Mouse (Mus musculus) lung, embryonic 15.5 days (tissue): Measurements from ENCODE around the gene 4930558C23Rik. TPM values are rescaled to one million over a fixed set of nuclear protein-coding genes. Genes with fewer than 3 reads are reported as not detected.
A peak's percentile ranks its signal among the peaks of the same experiment; 100 is the strongest.
"Not testable (repeated sequence)": the region's sequence is repeated elsewhere in the genome, so short reads cannot be mapped to it uniquely, and the experiment has no call there.

ENCODE experiments used
- ATAC-seq: fragments of 200-750 bp; cut with Nextera tagmentation; 2 replicates; pipeline ENCODE4 v1.8.0; 2017; ENCODE audit warnings: moderate number of reproducible peaks, borderline replicate concordance; ENCODE audit not compliant: low FRiP score, low TSS enrichment; ENCODE audit errors: extremely low read depth
- H3K27ac ChIP-seq: fragments of 300-500 bp; sonication (generic); 2 replicates; pipeline ENCODE4 v1.5.1; 2015; ENCODE audit warnings: moderate library complexity, mild to moderate bottlenecking, inconsistent platforms
- H3K27me3 ChIP-seq: fragments of 300-500 bp; sonication (generic); 2 replicates; pipeline ENCODE4 v1.6.1; 2015; ENCODE audit warnings: inconsistent platforms
- H3K36me3 ChIP-seq: fragments of 300-500 bp; sonication (generic); 2 replicates; pipeline ENCODE4 v1.6.1; 2015; ENCODE audit warnings: inconsistent platforms
- H3K4me1 ChIP-seq: fragments of 300-500 bp; sonication (generic); 2 replicates; pipeline ENCODE4 v1.6.1; 2015; ENCODE audit warnings: inconsistent platforms
- H3K4me2 ChIP-seq: fragments of 300-500 bp; sonication (generic); 2 replicates; pipeline ENCODE4 v1.6.1; 2015; ENCODE audit warnings: inconsistent platforms, mild to moderate bottlenecking, moderate library complexity
- H3K4me3 ChIP-seq: fragments of 300-500 bp; sonication (generic); 2 replicates; pipeline ENCODE4 v1.5.1; 2015; ENCODE audit warnings: mild to moderate bottlenecking, inconsistent platforms
- H3K9ac ChIP-seq: fragments of 300-500 bp; sonication (generic); 2 replicates; pipeline ENCODE4 v1.6.1; 2015; ENCODE audit warnings: inconsistent platforms
- H3K9me3 ChIP-seq: fragments of 300-500 bp; sonication (generic); 2 replicates; pipeline ENCODE4 v1.6.1; 2016; ENCODE audit warnings: inconsistent platforms
- WGBS: fragments of 180-500 bp; shearing (Covaris S2); methylation state at CpG from one replicate; pipeline ENCODE4 v1.1.7; 2015; 5-methylcytosine and 5-hydroxymethylcytosine counted together
- polyA plus RNA-seq: library from polyadenylated mRNA; unstranded; fragments of >200 nt; fragmentation: Nextera tagmentation; extraction: Ambion mirVana; gene quantifications from 2 replicates; pipeline ENCODE4 v1.2.1, GENCODE M21; 2015

Gene 4930558C23Rik
- polyA plus RNA-seq, 1 experiment from 2014 or later: not detected

DNA sequence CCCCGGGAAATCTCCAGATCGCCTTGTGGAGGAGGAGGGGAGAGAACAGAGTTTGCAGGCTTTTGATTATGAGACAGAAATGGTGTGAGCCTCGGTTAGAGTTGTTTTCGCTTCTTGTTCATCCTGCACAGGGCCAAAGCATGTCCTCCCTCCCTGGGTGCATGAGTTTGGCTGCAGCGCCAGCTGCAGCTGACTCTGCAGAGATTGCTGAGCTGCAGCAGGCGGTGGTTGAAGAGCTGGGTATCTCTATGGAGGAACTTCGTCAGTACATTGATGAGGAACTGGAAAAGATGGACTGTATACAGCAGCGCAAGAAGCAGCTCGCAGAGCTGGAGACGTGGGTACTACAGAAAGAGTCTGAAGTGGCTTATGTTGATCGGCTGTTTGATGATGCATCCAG, 25.8 kb upstream of the 4930558C23Rik start:
- H3K4me3 ChIP-seq, H3K4me1 ChIP-seq, H3K27ac ChIP-seq, ATAC-seq, H3K9ac ChIP-seq, H3K4me2 ChIP-seq, H3K36me3 ChIP-seq, H3K9me3 ChIP-seq, H3K27me3 ChIP-seq: not testable (repeated sequence)
- 68% methylated on average over 4 of the region's 11 CpGs for WGBS

DNA sequence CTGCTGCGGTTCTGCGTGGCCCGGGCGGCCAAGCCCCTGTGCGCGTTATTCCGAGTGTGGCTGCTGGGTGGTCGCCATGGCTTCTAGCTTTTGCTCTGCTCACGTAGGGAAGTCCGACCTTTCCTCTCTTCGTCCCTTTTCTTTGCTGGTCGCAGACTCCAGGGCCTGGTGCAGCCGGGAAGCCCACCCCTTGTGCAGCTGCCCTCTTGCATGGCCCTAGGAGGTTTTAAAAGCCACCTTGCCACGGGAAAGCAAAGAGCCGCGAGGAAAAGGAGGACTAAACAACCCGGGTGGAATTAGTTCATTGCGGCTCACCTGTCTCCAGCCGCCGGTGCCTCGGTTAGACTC, 25.2 kb upstream of the 4930558C23Rik start:
- ATAC-seq, H3K9me3 ChIP-seq, H3K27ac ChIP-seq, H3K36me3 ChIP-seq, H3K9ac ChIP-seq, H3K4me1 ChIP-seq, H3K27me3 ChIP-seq: not testable (repeated sequence)
- Histone ChIP-seq H3K4me3 (peak overlapping the region; percentile 32), H3K4me2 (peak overlapping the region; percentile 61)
- whole genome bisulfite sequencing: 8% methylated on average over 15 of the region's 21 CpGs

DNA sequence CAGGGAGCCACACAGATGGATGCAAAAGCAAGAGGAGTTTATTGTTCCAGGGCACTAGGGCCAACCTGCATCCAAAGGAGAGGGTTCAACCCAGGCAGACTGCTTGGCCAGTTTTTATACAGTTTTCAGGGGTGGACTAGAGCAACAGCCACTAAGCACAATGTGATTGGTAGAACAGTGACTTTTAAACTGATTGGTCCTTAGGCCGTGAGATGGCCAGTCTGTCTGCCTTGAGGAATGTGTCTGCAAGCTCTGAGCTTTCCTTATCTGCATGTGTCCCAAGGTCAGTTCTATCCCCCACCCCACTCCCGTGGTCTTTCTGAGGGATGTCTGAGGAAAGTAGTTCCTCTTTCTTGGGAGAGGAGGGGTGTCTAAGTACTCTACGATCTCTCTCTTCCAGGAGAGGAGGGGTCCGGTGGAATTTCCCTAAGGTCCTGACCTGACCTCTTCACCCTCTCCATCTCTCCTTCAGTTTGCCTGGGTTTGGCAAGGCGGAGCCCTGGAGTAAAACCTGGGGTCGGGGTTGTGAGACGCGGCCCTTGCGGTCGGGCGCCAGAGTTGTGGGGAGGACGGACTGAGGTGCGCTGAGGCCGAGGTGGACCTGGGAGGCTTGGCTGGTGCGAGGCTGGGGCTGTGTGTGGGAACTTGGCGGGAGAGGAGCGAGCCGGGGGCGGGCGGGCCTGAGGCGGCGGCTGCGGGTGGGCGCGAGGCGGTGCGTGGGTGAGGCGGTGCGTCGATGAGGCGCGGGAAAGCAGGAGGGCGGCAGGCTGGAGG, 24.7 kb upstream of the 4930558C23Rik start:
- WGBS: 22% methylated on average over 14 of the region's 33 CpGs
- H3K27me3 ChIP-seq, H3K9me3 ChIP-seq, H3K36me3 ChIP-seq, H3K27ac ChIP-seq, H3K9ac ChIP-seq, H3K4me1 ChIP-seq: not testable (repeated sequence)
- Histone ChIP-seq H3K4me2 (peak overlapping the region; percentile 61), H3K4me3 (peak overlapping the region; percentile 32)
- peak; percentile 84 for ATAC-seq

DNA sequence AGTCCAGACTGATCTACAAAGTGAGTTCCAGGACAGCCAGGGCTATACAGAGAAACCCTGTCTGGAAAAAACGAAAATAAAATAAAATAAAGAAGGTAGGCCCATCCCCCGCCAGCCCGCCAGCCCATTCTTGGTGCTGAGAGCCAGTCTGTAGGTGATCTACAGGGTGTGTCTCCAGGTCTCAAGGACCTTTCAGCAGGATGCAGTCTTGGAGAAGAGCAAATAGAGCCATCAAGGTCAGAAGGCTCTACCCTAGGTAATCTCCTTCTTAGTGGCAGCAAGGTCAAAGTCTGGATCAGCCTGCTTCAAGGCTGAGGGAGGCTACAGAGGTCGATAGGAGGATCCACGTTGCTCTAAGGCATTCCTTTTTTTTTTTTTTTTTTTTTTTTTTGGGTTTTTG, 23.8 kb upstream of the 4930558C23Rik start:
- not testable (repeated sequence) for H3K9me3 ChIP-seq, H3K9ac ChIP-seq, H3K36me3 ChIP-seq, ATAC-seq, H3K4me2 ChIP-seq, H3K27ac ChIP-seq, H3K4me3 ChIP-seq, H3K27me3 ChIP-seq, H3K4me1 ChIP-seq
- WGBS: 86% methylated on average over 5 of the region's 5 CpGs

DNA sequence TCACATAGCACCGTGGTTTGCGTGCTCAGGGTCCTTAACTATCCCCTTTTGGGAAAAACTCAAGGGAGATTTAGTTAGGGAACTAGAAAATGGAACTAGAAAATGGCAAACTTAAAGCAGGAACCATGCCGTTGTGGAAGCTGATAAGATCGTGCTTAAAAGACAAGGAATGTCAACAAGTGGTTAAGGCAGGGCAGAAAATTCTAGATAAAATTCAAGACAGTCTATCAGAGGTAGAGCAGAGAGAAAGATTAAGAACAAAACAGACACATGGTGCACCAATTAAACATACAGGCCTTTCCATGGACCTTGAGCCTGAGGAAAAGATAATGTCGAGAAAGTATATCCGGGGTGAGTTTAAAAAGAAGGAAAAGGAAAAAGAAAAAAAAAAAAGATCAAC, 15.2 kb upstream of the 4930558C23Rik start:
- no peak for ATAC-seq
- no peak overlapping the region for H3K4me2 ChIP-seq
- H3K9ac ChIP-seq: no peak overlapping the region
- no peaks in the 10 kb centered on the region for H3K4me1 ChIP-seq
- H3K27me3 ChIP-seq: no peaks in the 10 kb centered on the region
- H3K36me3 ChIP-seq: no peaks in the 10 kb centered on the region
- no peak overlapping the region for H3K27ac ChIP-seq
- H3K4me3 ChIP-seq: no peak overlapping the region
- peaks cover 5% of the 10 kb centered on the region; the same call in 1 of the 2 replicates for H3K9me3 ChIP-seq
- WGBS: 88% methylated on average over 6 of the region's 6 CpGs

DNA sequence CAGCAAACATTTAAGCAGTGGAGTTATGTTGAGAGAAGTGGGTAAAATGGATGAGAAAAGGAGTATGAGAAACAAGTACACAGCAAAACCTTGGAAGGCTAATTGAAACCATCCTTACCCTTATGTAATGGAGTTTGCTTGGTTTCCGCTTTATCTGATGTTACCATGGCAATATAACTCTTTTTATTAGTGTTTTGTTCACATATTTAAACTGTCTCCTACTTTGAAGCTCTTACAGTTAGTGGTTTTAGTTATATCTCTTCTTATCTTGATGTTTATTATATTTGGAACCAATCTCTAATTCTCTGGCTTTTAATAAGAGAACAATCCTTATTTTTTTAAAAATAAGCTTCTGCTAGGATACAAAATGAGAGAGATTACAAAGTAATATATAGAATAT, 9.6 kb upstream of the 4930558C23Rik start:
- Histone ChIP-seq H3K36me3 (no peaks in the 10 kb centered on the region), H3K9ac (no peak overlapping the region), H3K4me3 (no peak overlapping the region), H3K27ac (no peak overlapping the region), H3K9me3 (no peaks in the 10 kb centered on the region), H3K4me2 (no peak overlapping the region), H3K27me3 (no peaks in the 10 kb centered on the region), H3K4me1 (no peaks in the 10 kb centered on the region)
- ATAC-seq: no peak
- WGBS: 64% methylated on average over 1 of the region's 1 CpGs

DNA sequence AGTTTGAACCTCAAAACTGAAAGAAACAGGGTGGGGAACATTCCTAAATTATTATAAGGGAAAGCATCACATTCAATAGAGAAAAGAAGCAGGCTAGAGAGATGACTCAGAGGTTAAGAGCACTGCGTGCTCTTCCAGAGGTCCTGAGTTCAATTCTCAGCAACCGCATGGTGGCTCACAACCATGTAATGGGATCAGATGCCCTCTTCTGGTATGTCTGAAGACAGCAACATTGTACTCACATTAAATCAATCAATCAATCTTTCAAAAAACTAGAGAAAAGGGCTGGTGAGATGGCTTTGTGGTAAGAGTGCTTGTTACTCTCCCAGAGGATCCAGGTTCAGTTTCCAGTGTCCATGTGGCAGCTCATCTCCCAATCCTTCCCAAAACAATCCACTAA, 6.2 kb upstream of the 4930558C23Rik start:
- no peak overlapping the region for H3K4me3 ChIP-seq
- H3K9me3 ChIP-seq: no peaks in the 10 kb centered on the region
- WGBS: 87% methylated on average over 2 of the region's 2 CpGs
- H3K9ac ChIP-seq: no peak overlapping the region
- no peak overlapping the region for H3K4me2 ChIP-seq
- no peaks in the 10 kb centered on the region for H3K36me3 ChIP-seq
- no peaks in the 10 kb centered on the region for H3K4me1 ChIP-seq
- ATAC-seq: no peak
- H3K27ac ChIP-seq: no peak overlapping the region
- H3K27me3 ChIP-seq: no peaks in the 10 kb centered on the region

DNA sequence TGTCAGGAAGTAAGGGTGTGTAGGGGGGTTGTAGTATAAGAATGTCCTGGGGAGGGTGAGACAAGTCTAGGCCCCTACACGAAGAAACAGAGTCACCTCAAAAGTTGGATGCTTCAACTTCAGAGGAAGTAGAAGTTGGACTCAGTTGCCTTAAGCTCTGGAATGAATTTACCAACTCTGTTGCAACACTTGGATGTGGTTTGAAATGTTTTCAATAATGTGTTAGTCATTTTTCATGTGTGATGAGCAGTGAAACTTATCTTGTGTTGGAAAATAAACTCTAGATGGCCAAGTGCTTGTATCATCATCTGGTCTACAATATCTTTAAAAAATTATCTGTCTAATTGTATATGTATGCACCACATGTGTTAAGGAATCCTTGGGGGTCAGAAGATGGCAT, 5.1 kb upstream of the 4930558C23Rik start:
- Histone ChIP-seq H3K9ac (no peak overlapping the region), H3K4me3 (no peak overlapping the region), H3K9me3 (no peaks in the 10 kb centered on the region), H3K27me3 (no peaks in the 10 kb centered on the region), H3K36me3 (no peaks in the 10 kb centered on the region), H3K4me2 (no peak overlapping the region), H3K27ac (no peak overlapping the region), H3K4me1 (no peaks in the 10 kb centered on the region)
- no peak for ATAC-seq
- 62% methylated on average over 1 of the region's 1 CpGs for WGBS

DNA sequence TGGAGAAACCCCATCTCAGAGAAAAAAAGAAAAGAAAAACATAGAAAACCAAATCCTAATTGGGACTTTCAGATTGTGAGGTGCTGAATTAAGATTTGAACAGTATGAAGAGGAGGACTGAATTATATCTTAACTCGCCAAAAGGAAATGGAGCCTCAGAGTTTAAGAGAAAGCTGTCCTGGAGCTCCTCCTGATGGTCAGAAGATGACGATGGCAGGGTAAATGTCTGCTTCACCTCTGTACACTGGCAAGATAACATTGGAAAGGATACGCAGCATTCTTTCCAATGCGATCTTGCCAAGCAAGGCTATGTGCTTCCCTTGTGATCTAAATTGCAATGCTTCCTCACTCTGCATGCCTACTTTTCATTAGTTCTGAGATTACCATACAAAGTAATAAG, 8.3 kb downstream of the 4930558C23Rik start:
- no peaks in the 10 kb centered on the region for H3K27me3 ChIP-seq
- no peaks in the 10 kb centered on the region for H3K9me3 ChIP-seq
- no peak for ATAC-seq
- no peak overlapping the region for H3K4me2 ChIP-seq
- WGBS: 75% methylated on average over 4 of the region's 4 CpGs
- H3K9ac ChIP-seq: no peak overlapping the region
- no peaks in the 10 kb centered on the region for H3K36me3 ChIP-seq
- H3K4me1 ChIP-seq: no peaks in the 10 kb centered on the region
- H3K4me3 ChIP-seq: no peak overlapping the region
- no peak overlapping the region for H3K27ac ChIP-seq

DNA sequence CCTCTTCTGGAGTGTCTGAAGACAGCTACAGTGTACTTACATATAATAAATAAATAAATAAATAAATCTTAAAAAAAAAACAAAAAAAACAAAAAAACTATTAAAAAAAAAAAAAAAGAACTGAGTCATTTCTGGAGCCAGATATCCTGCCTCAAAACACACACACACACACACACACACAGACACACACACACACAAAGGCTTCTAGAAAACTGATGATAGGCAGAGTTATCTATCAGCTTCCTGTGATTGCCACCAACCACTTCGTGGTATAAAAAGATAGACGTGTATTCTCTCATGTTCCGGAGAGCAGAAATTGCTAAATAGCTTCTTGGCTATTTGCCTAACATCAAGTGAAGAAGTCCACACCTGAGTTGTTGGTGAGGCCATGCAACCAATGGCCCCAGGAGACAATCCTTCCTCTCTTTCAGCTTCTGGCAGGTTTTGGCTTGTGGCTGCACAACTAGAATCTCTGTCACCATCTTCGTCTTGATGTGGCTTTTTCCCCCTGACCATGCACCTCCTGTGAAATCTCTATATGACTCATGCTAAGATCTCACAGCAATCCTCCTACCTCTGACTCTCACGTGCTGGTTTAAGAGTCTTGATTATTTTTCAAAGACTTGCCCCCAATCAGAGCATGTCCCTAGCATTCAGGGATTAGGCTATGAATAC, 17.1 kb downstream of the 4930558C23Rik start:
- Histone ChIP-seq H3K4me2 (no peak overlapping the region), H3K27me3 (no peaks in the 10 kb centered on the region), H3K9me3 (no peaks in the 10 kb centered on the region), H3K4me3 (no peak overlapping the region), H3K27ac (no peak overlapping the region), H3K9ac (no peak overlapping the region), H3K36me3 (no peaks in the 10 kb centered on the region), H3K4me1 (no peaks in the 10 kb centered on the region)
- WGBS: 79% methylated on average over 5 of the region's 5 CpGs
- no peak for ATAC-seq

DNA sequence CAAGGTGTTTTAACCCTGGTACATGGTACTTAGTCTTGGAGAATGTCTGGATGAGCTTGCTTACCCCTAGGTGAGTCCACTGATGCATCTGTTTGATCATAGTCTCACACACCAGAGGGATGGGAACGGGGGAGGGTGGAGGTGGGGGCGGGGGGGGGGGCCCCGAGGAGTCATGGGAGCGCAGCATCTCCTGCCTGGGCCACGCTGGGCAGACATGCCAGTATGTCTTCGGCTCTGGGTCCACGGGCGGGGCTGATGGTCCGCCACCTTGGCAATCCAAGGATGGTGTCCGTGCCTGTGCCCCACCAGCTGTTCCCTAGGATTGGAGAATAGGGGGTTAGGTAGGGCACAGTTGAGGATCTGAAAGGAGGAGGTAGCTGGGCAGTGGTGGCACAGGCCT, 29.4 kb downstream of the 4930558C23Rik start:
- no peaks in the 10 kb centered on the region for H3K36me3 ChIP-seq
- no peaks in the 10 kb centered on the region for H3K4me1 ChIP-seq
- no peak for ATAC-seq
- no peak overlapping the region for H3K9ac ChIP-seq
- no peak overlapping the region for H3K4me3 ChIP-seq
- WGBS: 87% methylated on average over 10 of the region's 10 CpGs
- no peaks in the 10 kb centered on the region for H3K27me3 ChIP-seq
- H3K4me2 ChIP-seq: no peak overlapping the region
- no peaks in the 10 kb centered on the region for H3K9me3 ChIP-seq
- no peak overlapping the region for H3K27ac ChIP-seq

DNA sequence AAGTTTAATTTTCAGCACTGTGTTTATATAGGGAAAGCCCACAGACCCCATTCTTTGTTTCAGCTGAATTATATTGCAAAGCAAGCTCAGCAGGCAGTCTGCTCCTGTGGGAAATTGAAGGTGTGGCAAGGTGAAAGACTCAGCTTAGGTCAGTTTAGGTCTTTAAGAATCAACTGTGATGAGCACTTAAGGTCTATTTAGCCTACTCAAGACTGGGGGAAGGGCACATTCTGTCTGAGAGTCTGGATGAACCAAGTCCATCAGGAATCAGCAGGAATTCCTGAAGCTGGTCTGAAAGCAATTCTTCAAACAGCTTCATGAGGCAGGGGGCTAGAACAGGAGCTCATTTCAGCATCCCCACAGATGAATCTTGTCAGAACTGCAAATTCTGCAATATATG, 32.5 kb downstream of the 4930558C23Rik start:
- no peak overlapping the region for H3K4me3 ChIP-seq
- no peaks in the 10 kb centered on the region for H3K27me3 ChIP-seq
- no peaks in the 10 kb centered on the region for H3K9me3 ChIP-seq
- ATAC-seq: no peak
- no peak overlapping the region for H3K9ac ChIP-seq
- no peaks in the 10 kb centered on the region for H3K36me3 ChIP-seq
- no peak overlapping the region for H3K27ac ChIP-seq
- H3K4me1 ChIP-seq: no peaks in the 10 kb centered on the region
- no peak overlapping the region for H3K4me2 ChIP-seq
